Mouse (Mus musculus) limb, embryonic 12.5 days (tissue): ENCODE results near the gene Mecom. TPM values are rescaled to one million over a fixed set of nuclear protein-coding genes. Genes with fewer than 3 reads are reported as not detected.
A peak's percentile ranks its signal among the peaks of the same experiment; 100 is the strongest.

ENCODE experiments used
- ATAC-seq: fragments of 200-750 bp; cut with Nextera tagmentation; 2 replicates; pipeline ENCODE4 v1.8.0; 2017; ENCODE audit warnings: low read depth, moderate TSS enrichment; ENCODE audit not compliant: insufficient number of reproducible peaks, insufficient read depth, low FRiP score, low TSS enrichment
- H3K27ac ChIP-seq: fragments of 300-500 bp; sonication (generic); 2 replicates; pipeline ENCODE4 v1.5.1; 2016; ENCODE audit warnings: mild to moderate bottlenecking, moderate library complexity
- H3K27me3 ChIP-seq: fragments of 300-500 bp; sonication (generic); 2 replicates; pipeline ENCODE4 v1.6.1; 2016; ENCODE audit warnings: mild to moderate bottlenecking, moderate library complexity
- H3K36me3 ChIP-seq: fragments of 300-500 bp; sonication (generic); 2 replicates; pipeline ENCODE4 v1.6.1; 2016; ENCODE audit warnings: mild to moderate bottlenecking, moderate library complexity
- H3K4me1 ChIP-seq: fragments of 300-500 bp; sonication (generic); replicated peaks from 2 replicates; pipeline ENCODE4 v1.6.1; 2016
- H3K4me2 ChIP-seq: fragments of 300-500 bp; sonication (generic); 2 replicates; pipeline ENCODE4 v1.6.1; 2016; ENCODE audit warnings: mild to moderate bottlenecking, moderate library complexity
- H3K4me3 ChIP-seq: fragments of 300-500 bp; sonication (generic); replicated peaks from 2 replicates; pipeline ENCODE4 v1.5.1; 2016; ENCODE audit warnings: mild to moderate bottlenecking
- H3K9ac ChIP-seq: fragments of 300-500 bp; sonication (generic); replicated peaks from 2 replicates; pipeline ENCODE4 v1.6.1; 2016; ENCODE audit warnings: mild to moderate bottlenecking, moderate library complexity
- H3K9me3 ChIP-seq: fragments of 300-500 bp; sonication (generic); 2 replicates; pipeline ENCODE4 v1.6.1; 2016; ENCODE audit warnings: mild to moderate bottlenecking, moderate library complexity
- WGBS: fragments of 180-500 bp; shearing (Covaris S2); methylation state at CpG from one replicate; pipeline ENCODE4 v1.1.7; 2016; 5-methylcytosine and 5-hydroxymethylcytosine counted together
- polyA plus RNA-seq: library from polyadenylated mRNA; unstranded; fragments of >200 nt; fragmentation: Nextera tagmentation; extraction: Ambion mirVana; gene quantifications from 2 replicates; pipeline ENCODE4 v1.2.1, GENCODE M21; 2016

Mecom gene
- polyA plus RNA-seq, 1 experiment from 2014 or later: 187 TPM

- H3K4me2 ChIP-seq: no peak overlapping the region
- H3K4me3 ChIP-seq: no peak overlapping the region
- no peak overlapping the region for H3K27ac ChIP-seq
- no peaks in the 10 kb centered on the region for H3K9me3 ChIP-seq
- no peaks in the 10 kb centered on the region; the same call in 1 of the 2 replicates for H3K36me3 ChIP-seq
- no peak overlapping the region for H3K9ac ChIP-seq
- H3K4me1 ChIP-seq: peaks cover 12% of the 10 kb centered on the region
- no peak for ATAC-seq
- 82% methylated on average over 4 of the region's 4 CpGs for WGBS
- no peaks in the 10 kb centered on the region for H3K27me3 ChIP-seq
These were observed 488.2 kb downstream of the Mecom start for GRCm38 (mm10) chr3:30059615-30060014.

GRCm38 (mm10) chr3:30051287-30051686 is 496.5 kb downstream of the Mecom start:
- Histone ChIP-seq H3K36me3 (no peaks in the 10 kb centered on the region), H3K27ac (no peak overlapping the region), H3K27me3 (no peaks in the 10 kb centered on the region), H3K4me1 (peaks cover 5% of the 10 kb centered on the region; the same call in 1 of the 2 replicates), H3K4me3 (no peak overlapping the region), H3K9ac (no peak overlapping the region), H3K4me2 (no peak overlapping the region), H3K9me3 (no peaks in the 10 kb centered on the region)
- ATAC-seq: no peak
- 91% methylated on average over 6 of the region's 6 CpGs for WGBS

GRCm38 (mm10) chr3:30050795-30051194 is 497.0 kb downstream of the Mecom start:
- H3K4me3 ChIP-seq: no peak overlapping the region
- no peak overlapping the region for H3K9ac ChIP-seq
- no peaks in the 10 kb centered on the region for H3K36me3 ChIP-seq
- no peaks in the 10 kb centered on the region for H3K9me3 ChIP-seq
- H3K4me1 ChIP-seq: peaks cover 5% of the 10 kb centered on the region; the same call in 1 of the 2 replicates
- no peaks in the 10 kb centered on the region for H3K27me3 ChIP-seq
- no peak for ATAC-seq
- H3K27ac ChIP-seq: no peak overlapping the region
- no peak overlapping the region for H3K4me2 ChIP-seq
- 65% methylated on average over 5 of the region's 5 CpGs for WGBS

GRCm38 (mm10) chr3:30048792-30049191 is 499.0 kb downstream of the Mecom start:
- Histone ChIP-seq H3K4me3 (no peak overlapping the region), H3K4me1 (no peaks in the 10 kb centered on the region), H3K4me2 (no peak overlapping the region), H3K36me3 (no peaks in the 10 kb centered on the region), H3K9ac (no peak overlapping the region), H3K27me3 (no peaks in the 10 kb centered on the region), H3K27ac (no peak overlapping the region), H3K9me3 (no peaks in the 10 kb centered on the region)
- no peak for ATAC-seq
- WGBS: 78% methylated on average over 5 of the region's 5 CpGs

GRCm38 (mm10) chr3:30048157-30048556 is 499.7 kb downstream of the Mecom start:
- Histone ChIP-seq H3K9me3 (no peaks in the 10 kb centered on the region), H3K27ac (no peak overlapping the region), H3K4me1 (no peaks in the 10 kb centered on the region), H3K4me2 (no peak overlapping the region), H3K9ac (no peak overlapping the region), H3K27me3 (no peaks in the 10 kb centered on the region), H3K4me3 (no peak overlapping the region), H3K36me3 (no peaks in the 10 kb centered on the region)
- ATAC-seq: no peak
- WGBS: 77% methylated on average over 4 of the region's 4 CpGs

- Histone ChIP-seq H3K4me2 (no peak overlapping the region), H3K27ac (no peak overlapping the region), H3K36me3 (no peaks in the 10 kb centered on the region), H3K27me3 (no peaks in the 10 kb centered on the region), H3K9me3 (peaks cover 3% of the 10 kb centered on the region; the same call in 1 of the 2 replicates), H3K4me1 (no peaks in the 10 kb centered on the region), H3K4me3 (no peak overlapping the region), H3K9ac (no peak overlapping the region)
- 96% methylated on average over 3 of the region's 3 CpGs for WGBS
- no peak for ATAC-seq
These were observed 504.3 kb downstream of the Mecom start for GRCm38 (mm10) chr3:30043525-30043924.

- Histone ChIP-seq H3K4me2 (no peak overlapping the region), H3K4me3 (no peak overlapping the region), H3K9me3 (peaks cover 7% of the 10 kb centered on the region; the same call in 1 of the 2 replicates), H3K27me3 (no peaks in the 10 kb centered on the region), H3K4me1 (no peaks in the 10 kb centered on the region), H3K27ac (no peak overlapping the region), H3K9ac (no peak overlapping the region), H3K36me3 (no peaks in the 10 kb centered on the region)
- WGBS: 70% methylated on average over 3 of the region's 3 CpGs
- no peak for ATAC-seq
These were observed 509.3 kb downstream of the Mecom start for GRCm38 (mm10) chr3:30038545-30038944.

GRCm38 (mm10) chr3:30019961-30020360 is 527.8 kb downstream of the Mecom start:
- Histone ChIP-seq H3K4me3 (no peak overlapping the region), H3K9ac (no peak overlapping the region), H3K4me1 (peaks cover 54% of the 10 kb centered on the region), H3K9me3 (no peaks in the 10 kb centered on the region), H3K4me2 (no peak overlapping the region), H3K36me3 (no peaks in the 10 kb centered on the region), H3K27me3 (no peaks in the 10 kb centered on the region), H3K27ac (no peak overlapping the region; the same call in 1 of the 2 replicates)
- 83% methylated on average over 13 of the region's 13 CpGs for WGBS
- no peak for ATAC-seq

- Histone ChIP-seq H3K27me3 (no peaks in the 10 kb centered on the region), H3K9me3 (no peaks in the 10 kb centered on the region), H3K9ac (no peak overlapping the region), H3K27ac (peak overlapping the region; percentile 45; the same call in 1 of the 2 replicates), H3K4me1 (peaks cover 59% of the 10 kb centered on the region), H3K36me3 (no peaks in the 10 kb centered on the region), H3K4me2 (no peak overlapping the region), H3K4me3 (no peak overlapping the region)
- WGBS: 73% methylated on average over 8 of the region's 8 CpGs
- ATAC-seq: no peak
These were observed 528.4 kb downstream of the Mecom start for GRCm38 (mm10) chr3:30019411-30019810.

GRCm38 (mm10) chr3:30018202-30018601 is 529.6 kb downstream of the Mecom start:
- 5% methylated on average over 12 of the region's 12 CpGs for WGBS
- H3K4me3 ChIP-seq: no peak overlapping the region
- no peak for ATAC-seq

GRCm38 (mm10) chr3:30016766-30017165 is 531.0 kb downstream of the Mecom start:
- H3K27ac ChIP-seq: peak overlapping the region; percentile 84
- H3K4me3 ChIP-seq: no peak overlapping the region
- peak; percentile 50 for ATAC-seq
- 9% methylated on average over 5 of the region's 5 CpGs for WGBS
- H3K4me1 ChIP-seq: peaks cover 63% of the 10 kb centered on the region
- no peak overlapping the region for H3K9ac ChIP-seq
- H3K4me2 ChIP-seq: peak overlapping the region; percentile 31
- H3K9me3 ChIP-seq: no peaks in the 10 kb centered on the region
- H3K27me3 ChIP-seq: no peaks in the 10 kb centered on the region
- no peaks in the 10 kb centered on the region for H3K36me3 ChIP-seq

More at GRCm38 (mm10) chr3:30018202-30018601, 529.6 kb downstream of the Mecom start:
- Histone ChIP-seq H3K27me3 (no peaks in the 10 kb centered on the region), H3K4me2 (peak overlapping the region; percentile 44), H3K4me1 (peaks cover 63% of the 10 kb centered on the region), H3K27ac (peak overlapping the region; percentile 84), H3K9ac (no peak overlapping the region; the same call in 1 of the 2 replicates), H3K9me3 (no peaks in the 10 kb centered on the region), H3K36me3 (no peaks in the 10 kb centered on the region)
